Mouse (Mus musculus) brain, embryonic 14.5 days (tissue): Measurements from ENCODE around the gene Rnase1.

Experiments used
- CTCF ChIP-seq: fragments of 200-500 bp; IDR thresholded peaks from 2 replicates; pipeline ENCODE4 v1.5.1; 2012; ENCODE audit warnings: inconsistent platforms, mild to moderate bottlenecking, moderate library complexity, borderline replicate concordance; ENCODE audit not compliant: insufficient read depth, insufficient read length; ENCODE audit errors: extremely low read depth
- POLR2A ChIP-seq: fragments of 200-500 bp; IDR thresholded peaks from 2 replicates; pipeline ENCODE4 v1.6.1; 2012; ENCODE audit warnings: mild to moderate bottlenecking, inconsistent platforms, borderline replicate concordance; ENCODE audit not compliant: poor library complexity, insufficient read depth, insufficient read length, severe bottlenecking; ENCODE audit errors: extremely low read depth

GRCm38 (mm10) chr14:51106449-51106967, 40.1 kb downstream of the Rnase1 start:
- TF ChIP-seq POLR2A, result no peak
- TF ChIP-seq CTCF, result no peak
